Mouse (Mus musculus): ENCODE measurements around the gene Olfr1195. TPM values are rescaled to one million over a fixed set of nuclear protein-coding genes. Genes with fewer than 3 reads are reported as not detected.

Olfr1195 gene
- not detected for polyA plus RNA-seq (2015; fragmentation: Illumina TruSeq; extraction: RNeasy Lipid Tissue Mini Kit (QIAGEN cat#74804); ENCODE audit: insufficient read depth, low replicate concordance)

GRCm38 (mm10) chr2:88689087-88689486, at the start of gene Olfr1195:
Gene Olfr1195 (minus strand): TSS chr2:88689187.

GRCm38 (mm10) chr2:88732266-88732665, 43.3 kb upstream of the Olfr1195 start, which contains the start of gene Olfr1197:
Gene Olfr1197 (minus strand): TSS chr2:88732366.

DNA sequence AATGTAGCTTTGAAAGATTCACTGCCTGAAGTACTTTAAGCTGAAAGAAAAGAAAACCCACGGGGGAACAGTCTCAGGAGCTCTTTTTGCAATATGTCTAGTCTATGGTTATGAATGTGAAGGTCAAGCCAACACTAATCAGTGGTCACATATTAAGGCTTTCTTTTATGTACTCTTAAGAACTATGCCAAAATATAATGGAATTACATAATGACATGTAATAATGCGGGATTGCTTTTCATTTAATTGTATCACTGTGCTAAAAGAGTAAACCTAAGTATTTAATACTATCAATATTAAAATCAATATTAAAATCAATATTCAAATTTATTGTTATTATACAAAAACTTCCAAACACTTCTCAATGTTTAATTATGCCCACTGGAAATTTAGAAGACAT, 15.5 kb upstream of the Olfr1195 start, which contains the start of gene Olfr1196:
Gene Olfr1196 (minus strand): TSS at position 101 of the 400 bp plus-strand sequence.

DNA sequence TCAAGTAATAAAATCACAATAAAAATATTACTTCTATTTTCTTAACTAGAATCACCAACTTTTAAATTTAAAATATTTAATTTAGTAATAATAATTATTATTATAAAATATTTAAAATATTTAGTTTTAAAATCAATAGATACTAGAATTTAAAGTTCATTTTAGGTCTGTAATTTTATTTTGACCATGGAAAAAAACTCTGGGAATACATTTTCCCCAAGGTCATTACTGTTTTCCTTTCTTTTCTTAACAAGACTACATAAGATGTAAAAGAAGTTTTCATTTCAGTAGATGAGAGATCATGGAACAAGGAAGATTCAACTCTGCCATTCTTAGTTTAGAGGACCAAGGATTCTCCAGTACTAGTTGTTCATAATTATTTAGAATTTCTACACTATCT, 13.7 kb downstream of the Olfr1195 start, which contains the start of gene Olfr1193:
Gene Olfr1193 (plus strand): TSS at position 301 of the 400 bp plus-strand sequence.

DNA sequence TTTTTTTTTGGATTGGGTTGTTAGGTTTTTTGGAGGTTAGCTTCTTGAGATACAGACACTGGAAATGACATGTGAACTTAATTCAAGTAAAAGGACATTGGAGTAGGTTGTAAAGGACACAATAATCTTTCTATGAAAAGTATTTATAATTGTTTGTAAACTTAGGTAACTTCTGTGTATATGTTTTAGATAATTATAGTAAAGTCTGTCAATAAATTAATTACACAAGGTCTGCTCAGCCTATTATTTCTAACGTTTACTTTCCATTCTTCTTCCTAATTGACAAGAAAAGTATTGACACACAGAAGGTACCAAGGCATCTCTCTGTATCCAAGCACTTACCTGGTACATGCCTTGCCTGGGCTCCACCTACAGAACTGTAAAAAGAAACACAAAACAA, 40.8 kb downstream of the Olfr1195 start, which contains the start of gene Olfr1192-ps1:
Gene Olfr1192-ps1 (plus strand): TSS at position 301 of the 400 bp plus-strand sequence.

DNA sequence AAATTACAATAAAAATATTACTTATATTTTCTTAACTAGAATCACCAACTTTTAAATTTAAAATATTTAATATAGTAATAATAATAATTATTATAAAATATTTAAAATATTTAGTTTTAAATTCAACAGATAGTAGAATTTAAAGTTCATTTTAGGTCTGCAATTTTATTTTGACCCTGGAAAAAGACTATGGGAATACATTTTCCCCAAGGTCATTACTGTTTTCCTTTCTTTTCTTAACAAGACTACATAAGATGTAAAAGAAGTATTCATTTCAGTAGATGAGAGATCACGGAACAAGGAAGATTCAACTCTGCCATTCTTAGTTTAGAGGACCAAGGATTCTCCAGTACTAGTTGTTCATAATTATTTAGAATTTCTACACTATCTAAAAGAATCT, 48.7 kb downstream of the Olfr1195 start, which contains the start of gene Olfr1191-ps1:
Gene Olfr1191-ps1 (plus strand): TSS at position 301 of the 400 bp plus-strand sequence.

Other genes starting within 250 kb of the Olfr1195 start
- not detected for gene Gm13757, start 240.1 kb downstream of the Olfr1195 start, polyA plus RNA-seq (2015; fragmentation: Illumina TruSeq; extraction: RNeasy Lipid Tissue Mini Kit (QIAGEN cat#74804); ENCODE audit: insufficient read depth, low replicate concordance)
- not detected for gene Olfr1183, start 234.3 kb downstream of the Olfr1195 start, polyA plus RNA-seq (2015; fragmentation: Illumina TruSeq; extraction: RNeasy Lipid Tissue Mini Kit (QIAGEN cat#74804); ENCODE audit: insufficient read depth, low replicate concordance)
- gene Olfr1184, start 205.6 kb downstream of the Olfr1195 start, polyA plus RNA-seq (2015; fragmentation: Illumina TruSeq; extraction: RNeasy Lipid Tissue Mini Kit (QIAGEN cat#74804); ENCODE audit: insufficient read depth, low replicate concordance) = not detected
- not detected for gene Olfr1185-ps1, start 195.9 kb downstream of the Olfr1195 start, polyA plus RNA-seq (2015; fragmentation: Illumina TruSeq; extraction: RNeasy Lipid Tissue Mini Kit (QIAGEN cat#74804); ENCODE audit: insufficient read depth, low replicate concordance)
- gene Olfr1186, start 170.6 kb downstream of the Olfr1195 start, polyA plus RNA-seq (2015; fragmentation: Illumina TruSeq; extraction: RNeasy Lipid Tissue Mini Kit (QIAGEN cat#74804); ENCODE audit: insufficient read depth, low replicate concordance) = not detected
- gene Olfr1188, start 132.3 kb downstream of the Olfr1195 start, polyA plus RNA-seq (2015; fragmentation: Illumina TruSeq; extraction: RNeasy Lipid Tissue Mini Kit (QIAGEN cat#74804); ENCODE audit: insufficient read depth, low replicate concordance) = not detected
- gene Olfr1189, start 102.7 kb downstream of the Olfr1195 start, polyA plus RNA-seq (2015; fragmentation: Illumina TruSeq; extraction: RNeasy Lipid Tissue Mini Kit (QIAGEN cat#74804); ENCODE audit: insufficient read depth, low replicate concordance) = not detected
- gene Olfr1191-ps1, start 48.6 kb downstream of the Olfr1195 start, polyA plus RNA-seq (2015; fragmentation: Illumina TruSeq; extraction: RNeasy Lipid Tissue Mini Kit (QIAGEN cat#74804); ENCODE audit: insufficient read depth, low replicate concordance) = not detected
- not detected for gene Olfr1192-ps1, start 40.7 kb downstream of the Olfr1195 start, polyA plus RNA-seq (2015; fragmentation: Illumina TruSeq; extraction: RNeasy Lipid Tissue Mini Kit (QIAGEN cat#74804); ENCODE audit: insufficient read depth, low replicate concordance)
- gene Olfr1193, start 13.6 kb downstream of the Olfr1195 start, polyA plus RNA-seq (2015; fragmentation: Illumina TruSeq; extraction: RNeasy Lipid Tissue Mini Kit (QIAGEN cat#74804); ENCODE audit: insufficient read depth, low replicate concordance) = not detected
- gene Olfr1196, start 15.4 kb upstream of the Olfr1195 start, polyA plus RNA-seq (2015; fragmentation: Illumina TruSeq; extraction: RNeasy Lipid Tissue Mini Kit (QIAGEN cat#74804); ENCODE audit: insufficient read depth, low replicate concordance) = not detected
- not detected for gene Olfr1197, start 43.2 kb upstream of the Olfr1195 start, polyA plus RNA-seq (2015; fragmentation: Illumina TruSeq; extraction: RNeasy Lipid Tissue Mini Kit (QIAGEN cat#74804); ENCODE audit: insufficient read depth, low replicate concordance)
- not detected for gene Olfr1198, start 62.2 kb upstream of the Olfr1195 start, polyA plus RNA-seq (2015; fragmentation: Illumina TruSeq; extraction: RNeasy Lipid Tissue Mini Kit (QIAGEN cat#74804); ENCODE audit: insufficient read depth, low replicate concordance)
- not detected for gene Olfr1199, start 71.3 kb upstream of the Olfr1195 start, polyA plus RNA-seq (2015; fragmentation: Illumina TruSeq; extraction: RNeasy Lipid Tissue Mini Kit (QIAGEN cat#74804); ENCODE audit: insufficient read depth, low replicate concordance)
- gene Olfr1200, start 81.3 kb upstream of the Olfr1195 start, polyA plus RNA-seq (2015; fragmentation: Illumina TruSeq; extraction: RNeasy Lipid Tissue Mini Kit (QIAGEN cat#74804); ENCODE audit: insufficient read depth, low replicate concordance) = not detected
- gene Olfr1201, start 103.8 kb upstream of the Olfr1195 start, polyA plus RNA-seq (2015; fragmentation: Illumina TruSeq; extraction: RNeasy Lipid Tissue Mini Kit (QIAGEN cat#74804); ENCODE audit: insufficient read depth, low replicate concordance) = not detected
- gene Olfr1202, start 125.3 kb upstream of the Olfr1195 start, polyA plus RNA-seq (2015; fragmentation: Illumina TruSeq; extraction: RNeasy Lipid Tissue Mini Kit (QIAGEN cat#74804); ENCODE audit: insufficient read depth, low replicate concordance) = not detected
- not detected for gene Olfr1205, start 140.6 kb upstream of the Olfr1195 start, polyA plus RNA-seq (2015; fragmentation: Illumina TruSeq; extraction: RNeasy Lipid Tissue Mini Kit (QIAGEN cat#74804); ENCODE audit: insufficient read depth, low replicate concordance)
- gene Olfr1204, start 160.1 kb upstream of the Olfr1195 start, polyA plus RNA-seq (2015; fragmentation: Illumina TruSeq; extraction: RNeasy Lipid Tissue Mini Kit (QIAGEN cat#74804); ENCODE audit: insufficient read depth, low replicate concordance) = not detected
- gene Olfr1206, start 174.0 kb upstream of the Olfr1195 start, polyA plus RNA-seq (2015; fragmentation: Illumina TruSeq; extraction: RNeasy Lipid Tissue Mini Kit (QIAGEN cat#74804); ENCODE audit: insufficient read depth, low replicate concordance) = not detected
- not detected for gene Olfr1208, start 213.1 kb upstream of the Olfr1195 start, polyA plus RNA-seq (2015; fragmentation: Illumina TruSeq; extraction: RNeasy Lipid Tissue Mini Kit (QIAGEN cat#74804); ENCODE audit: insufficient read depth, low replicate concordance)
- gene Olfr1209, start 226.0 kb upstream of the Olfr1195 start, polyA plus RNA-seq (2015; fragmentation: Illumina TruSeq; extraction: RNeasy Lipid Tissue Mini Kit (QIAGEN cat#74804); ENCODE audit: insufficient read depth, low replicate concordance) = not detected
- gene Olfr1211, start 248.9 kb upstream of the Olfr1195 start, polyA plus RNA-seq (2015; fragmentation: Illumina TruSeq; extraction: RNeasy Lipid Tissue Mini Kit (QIAGEN cat#74804); ENCODE audit: insufficient read depth, low replicate concordance) = not detected

Measured in spleen, adult 10 weeks (tissue).